Mouse (Mus musculus) heart, embryonic 12.5 days (tissue): ENCODE measurements around the gene Olfr596. TPM values are rescaled to one million over a fixed set of nuclear protein-coding genes. Genes with fewer than 3 reads are reported as not detected.
"Not testable (repeated sequence)": the region's sequence is repeated elsewhere in the genome, so short reads cannot be mapped to it uniquely, and the experiment has no call there.

ENCODE experiments used
- ATAC-seq: fragments of 200-750 bp; cut with Nextera tagmentation; 2 replicates; pipeline ENCODE4 v1.8.0; 2017; ENCODE audit warnings: moderate TSS enrichment, moderate library complexity; ENCODE audit not compliant: insufficient number of reproducible peaks, low FRiP score
- H3K27ac ChIP-seq: fragments of 300-500 bp; sonication (generic); 2 replicates; pipeline ENCODE4 v1.5.1; 2016; ENCODE audit warnings: mild to moderate bottlenecking, moderate library complexity; ENCODE audit not compliant: poor library complexity, severe bottlenecking
- H3K27me3 ChIP-seq: fragments of 300-500 bp; sonication (generic); replicated peaks from 2 replicates; pipeline ENCODE4 v1.6.1; 2016; ENCODE audit warnings: mild to moderate bottlenecking, moderate library complexity
- H3K36me3 ChIP-seq: fragments of 300-500 bp; sonication (generic); 2 replicates; pipeline ENCODE4 v1.6.1; 2016; ENCODE audit warnings: mild to moderate bottlenecking, moderate library complexity
- H3K4me1 ChIP-seq: fragments of 300-500 bp; sonication (generic); replicated peaks from 2 replicates; pipeline ENCODE4 v1.6.1; 2016; ENCODE audit warnings: mild to moderate bottlenecking
- H3K4me2 ChIP-seq: fragments of 300-500 bp; sonication (generic); 2 replicates; pipeline ENCODE4 v1.6.1; 2016; ENCODE audit warnings: mild to moderate bottlenecking, moderate library complexity
- H3K4me3 ChIP-seq: fragments of 300-500 bp; sonication (generic); 2 replicates; pipeline ENCODE4 v1.5.1; 2016; ENCODE audit warnings: mild to moderate bottlenecking
- H3K9ac ChIP-seq: fragments of 300-500 bp; sonication (generic); 2 replicates; pipeline ENCODE4 v1.6.1; 2016; ENCODE audit warnings: mild to moderate bottlenecking, moderate library complexity
- H3K9me3 ChIP-seq: fragments of 300-500 bp; sonication (generic); replicated peaks from 2 replicates; pipeline ENCODE4 v1.6.1; 2016; ENCODE audit warnings: mild to moderate bottlenecking, moderate library complexity
- WGBS: fragments of 180-500 bp; shearing (Covaris S2); methylation state at CpG from one replicate; pipeline ENCODE4 v1.1.7; 2016; 5-methylcytosine and 5-hydroxymethylcytosine counted together
- microRNA-seq: library from miRNA; unstranded; fragments of <30 nt; microRNA quantifications from one replicate; pipeline ENCODE4, GENCODE M21; 2017
- polyA plus RNA-seq: library from polyadenylated mRNA; unstranded; fragments of >200 nt; fragmentation: Nextera tagmentation; extraction: Ambion mirVana; gene quantifications from 2 replicates; pipeline ENCODE4 v1.2.1, GENCODE M21; 2016

Gene Olfr596
- polyA plus RNA-seq, result not detected in 2 replicates

DNA sequence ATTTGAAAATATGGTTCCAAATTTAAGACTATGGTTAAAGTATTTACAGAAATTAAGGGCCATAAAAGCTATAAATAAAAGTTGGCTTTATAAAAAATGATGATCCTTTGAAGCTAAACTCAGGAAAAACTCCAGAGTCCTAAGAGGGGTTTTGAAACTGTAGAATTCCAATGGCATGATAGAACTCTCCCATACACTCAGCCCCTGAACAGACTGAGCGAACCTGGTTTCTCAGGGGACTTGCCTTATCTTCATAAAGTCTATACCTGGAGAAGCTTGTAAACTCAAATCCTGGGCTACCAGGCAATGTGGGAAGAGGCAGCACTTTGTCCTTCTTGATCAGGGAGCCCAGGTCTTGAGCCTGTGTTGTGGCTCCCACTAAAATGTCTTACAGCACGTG is at the start of gene Olfr596:
Gene Olfr596, plus strand, starts transcription at position 301 of the 400 bp plus-strand sequence.
- H3K9me3 ChIP-seq, ATAC-seq, H3K27me3 ChIP-seq, H3K4me2 ChIP-seq, H3K4me3 ChIP-seq, H3K4me1 ChIP-seq, H3K36me3 ChIP-seq, H3K27ac ChIP-seq, H3K9ac ChIP-seq: not testable (repeated sequence)
- WGBS, result 75% methylated on average over 2 of the region's 2 CpGs

DNA sequence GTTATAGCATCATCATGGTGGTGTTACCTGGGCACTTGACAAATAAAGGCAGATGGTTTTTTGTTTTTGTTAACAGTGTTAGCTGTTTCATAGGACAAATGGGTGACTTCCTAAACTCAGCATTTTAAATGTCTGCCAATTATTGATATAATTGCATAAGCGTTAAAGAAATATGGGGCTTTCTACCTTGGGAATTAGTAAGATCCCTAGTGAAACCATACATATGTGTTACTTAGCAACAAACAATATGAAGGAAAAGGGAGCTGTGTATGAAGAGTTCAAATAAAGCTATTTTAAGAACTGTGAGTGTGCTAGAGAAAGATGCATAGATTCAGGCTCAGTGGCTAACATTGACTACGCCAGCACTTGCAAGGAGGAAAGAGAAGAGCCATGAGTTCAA is 10.6 kb downstream of the Olfr596 start, which contains the start of gene Olfr597:
Gene Olfr597, plus strand, starts transcription at position 301 of the 400 bp plus-strand sequence.
- H3K4me2 ChIP-seq, H3K4me3 ChIP-seq, H3K27me3 ChIP-seq, H3K27ac ChIP-seq, H3K36me3 ChIP-seq, ATAC-seq, H3K9me3 ChIP-seq, H3K9ac ChIP-seq, H3K4me1 ChIP-seq: not testable (repeated sequence)
- 82% methylated on average over 2 of the region's 2 CpGs for WGBS

DNA sequence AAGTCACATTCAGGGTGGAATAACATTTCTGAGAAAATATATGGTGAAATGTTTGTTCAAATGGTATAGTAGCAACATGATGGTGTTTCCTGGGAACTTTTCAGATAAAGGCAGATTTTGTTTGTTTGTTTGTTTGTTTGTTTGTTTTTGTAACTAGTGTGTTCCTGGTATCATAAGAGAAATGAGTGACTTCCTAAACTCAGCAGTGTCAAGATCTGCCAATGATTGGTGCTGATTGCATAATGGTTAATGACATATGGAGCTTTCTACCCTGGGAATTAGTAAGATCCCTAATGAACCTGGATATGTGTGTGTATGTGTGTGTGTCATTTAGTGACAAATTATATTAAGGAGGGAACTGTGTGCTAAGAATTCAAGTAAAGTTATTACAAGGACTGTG is 17.8 kb downstream of the Olfr596 start, which contains the start of gene Olfr598:
Gene Olfr598, plus strand, starts transcription at position 301 of the 400 bp plus-strand sequence.
- ATAC-seq, result no peak
- H3K4me1 ChIP-seq, result no peaks in the 10 kb centered on the region

GRCm38 (mm10) chr7:103335617-103336016 is 30.2 kb downstream of the Olfr596 start, which contains the start of gene Olfr599:
TSS of gene Olfr599 (plus strand) at chr7:103335917.
- Histone ChIP-seq H3K4me2 (no peak within 1 kb of the TSS), H3K27ac (no peak within 1 kb of the TSS), H3K9me3 (no peaks in the 10 kb centered on the region), H3K36me3 (no peaks in the 10 kb centered on the region), H3K4me3 (no peak within 1 kb of the TSS), H3K9ac (no peak within 1 kb of the TSS), H3K27me3 (no peaks in the 10 kb centered on the region), H3K4me1 (no peaks in the 10 kb centered on the region)
- ATAC-seq, result no peak
- 79% methylated on average over 1 of the region's 1 CpGs for WGBS

More for the DNA sequence above, 17.8 kb downstream of the Olfr596 start, which contains the start of gene Olfr598:
- H3K36me3 ChIP-seq, result no peaks in the 10 kb centered on the region
- H3K4me2 ChIP-seq, result no peak within 1 kb of the TSS
- H3K27ac ChIP-seq, result no peak within 1 kb of the TSS
- no peaks in the 10 kb centered on the region for H3K27me3 ChIP-seq
- H3K9ac ChIP-seq, result no peak within 1 kb of the TSS
- no peaks in the 10 kb centered on the region for H3K9me3 ChIP-seq
- no peak within 1 kb of the TSS for H3K4me3 ChIP-seq

- Histone ChIP-seq H3K36me3 (no peaks in the 10 kb centered on the region), H3K4me3 (no peak within 1 kb of the TSS), H3K9me3 (no peaks in the 10 kb centered on the region), H3K4me1 (no peaks in the 10 kb centered on the region), H3K27ac (no peak within 1 kb of the TSS), H3K27me3 (no peaks in the 10 kb centered on the region), H3K9ac (no peak within 1 kb of the TSS), H3K4me2 (no peak within 1 kb of the TSS)
- no peak for ATAC-seq
Observed at GRCm38 (mm10) chr7:103349569-103349968, 44.1 kb downstream of the Olfr596 start, which contains the start of gene Olfr600. TSS of gene Olfr600 (minus strand) at chr7:103349669.

Small RNA genes lying within 50 kb of the gene (microRNA-seq; reads per million reads assigned to microRNA genes)
- gene Gm23550, result not detected
- not detected for gene Gm25171

Other genes with a start within 250 kb of the Olfr596 start
- gene Olfr584, start 223.8 kb upstream of the Olfr596 start, polyA plus RNA-seq, result not detected in 2 replicates
- not detected in 2 replicates for gene Olfr585, start 207.9 kb upstream of the Olfr596 start, polyA plus RNA-seq
- gene Olfr586, start 180.0 kb upstream of the Olfr596 start, polyA plus RNA-seq, result not detected in 2 replicates
- not detected in 2 replicates for gene Olfr588-ps1, start 164.8 kb upstream of the Olfr596 start, polyA plus RNA-seq
- gene Olfr589, start 149.3 kb upstream of the Olfr596 start, polyA plus RNA-seq, result not detected in 2 replicates
- gene Olfr591, start 127.3 kb upstream of the Olfr596 start, polyA plus RNA-seq, result not detected in 2 replicates
- gene Olfr592, start 120.8 kb upstream of the Olfr596 start, polyA plus RNA-seq, result not detected in 2 replicates
- not detected in 2 replicates for gene Olfr593, start 93.8 kb upstream of the Olfr596 start, polyA plus RNA-seq
- not detected in 2 replicates for gene Olfr594, start 88.7 kb upstream of the Olfr596 start, polyA plus RNA-seq
- not detected in 2 replicates for gene Usp17ld, start 53.1 kb upstream of the Olfr596 start, polyA plus RNA-seq
- not detected in 2 replicates for gene Olfr597, start 10.7 kb downstream of the Olfr596 start, polyA plus RNA-seq
- gene Olfr598, start 17.9 kb downstream of the Olfr596 start, polyA plus RNA-seq, result not detected in 2 replicates
- gene Olfr599, start 30.3 kb downstream of the Olfr596 start, polyA plus RNA-seq, result not detected in 2 replicates
- gene Olfr600, start 44.0 kb downstream of the Olfr596 start, polyA plus RNA-seq, result not detected in 2 replicates
- gene Olfr601, start 57.0 kb downstream of the Olfr596 start, polyA plus RNA-seq, result not detected in 2 replicates
- gene Olfr603, start 80.5 kb downstream of the Olfr596 start, polyA plus RNA-seq, result not detected in 2 replicates
- not detected in 2 replicates for gene Usp17lc, start 109.4 kb downstream of the Olfr596 start, polyA plus RNA-seq
- not detected in 2 replicates for gene Olfr605, start 139.8 kb downstream of the Olfr596 start, polyA plus RNA-seq
- not detected in 2 replicates for gene Olfr606, start 143.4 kb downstream of the Olfr596 start, polyA plus RNA-seq
- gene Olfr607, start 158.5 kb downstream of the Olfr596 start, polyA plus RNA-seq, result 0.13 and 0.28 TPM in 2 replicates
- 0.17 TPM in 1 of 2 replicates, not detected in the other for gene Olfr608, start 164.2 kb downstream of the Olfr596 start, polyA plus RNA-seq
- gene Olfr609, start 192.4 kb downstream of the Olfr596 start, polyA plus RNA-seq, result 0.08 TPM in 1 of 2 replicates, not detected in the other
- not detected in 2 replicates for gene Olfr610, start 206.5 kb downstream of the Olfr596 start, polyA plus RNA-seq
- gene Olfr611, start 215.2 kb downstream of the Olfr596 start, polyA plus RNA-seq, result not detected in 2 replicates
- gene Olfr612, start 237.1 kb downstream of the Olfr596 start, polyA plus RNA-seq, result not detected in 2 replicates
- not detected in 2 replicates for gene Olfr613, start 242.4 kb downstream of the Olfr596 start, polyA plus RNA-seq